Mouse (Mus musculus): ENCODE measurements around the gene Treh. TPM values are rescaled to one million over a fixed set of nuclear protein-coding genes. Genes with fewer than 3 reads are reported as not detected.

Treh gene
- polyA plus RNA-seq, 1 experiment, result 24.4 TPM

DNA sequence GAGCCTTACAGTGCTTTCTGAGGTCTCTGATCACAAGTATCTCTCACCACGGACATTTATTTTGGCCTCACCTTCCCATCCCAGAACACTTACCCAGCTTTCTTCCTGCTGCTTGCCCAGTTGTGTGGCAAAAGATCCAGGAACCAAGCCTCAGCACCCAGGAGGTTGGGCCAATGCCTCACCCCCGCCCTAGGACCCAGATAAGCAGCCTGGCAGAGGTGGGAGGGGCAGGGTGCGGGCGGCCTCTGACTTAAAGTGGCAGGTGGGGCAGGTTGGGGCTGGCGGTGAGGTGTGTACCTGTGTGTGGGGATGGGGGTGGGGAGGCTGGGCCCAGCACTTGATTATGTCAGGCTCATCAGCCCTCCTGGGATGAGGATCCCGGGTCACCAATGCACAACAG lies 40.0 kb downstream of the Treh start:
- peak; percentile 70 for DNase-seq (ENCODE audit: low read depth, low spot score)
- 37% methylated on average over 6 of the region's 6 CpGs for WGBS

DNA sequence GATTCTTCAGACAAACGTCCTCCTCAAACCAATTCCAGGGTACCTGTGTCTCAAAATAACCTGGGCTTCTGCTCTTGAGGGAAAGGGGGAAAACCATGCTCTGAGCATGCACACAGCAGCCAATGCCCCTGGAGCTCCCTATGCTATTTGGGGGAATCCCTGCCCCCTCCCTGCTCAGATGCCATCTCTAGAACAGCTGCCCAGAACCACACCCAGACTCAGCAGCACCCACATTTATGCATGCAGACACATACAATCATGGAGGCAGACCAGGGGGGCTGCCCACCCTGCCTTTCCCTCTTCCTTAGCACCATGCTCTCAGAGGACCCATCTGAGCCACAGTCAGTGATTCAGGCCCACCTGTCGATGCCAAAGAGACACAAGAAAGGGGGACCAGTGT lies 40.5 kb downstream of the Treh start:
- 53% methylated on average over 2 of the region's 2 CpGs for WGBS
- DNase-seq (ENCODE audit: low read depth, low spot score), result no peak

DNA sequence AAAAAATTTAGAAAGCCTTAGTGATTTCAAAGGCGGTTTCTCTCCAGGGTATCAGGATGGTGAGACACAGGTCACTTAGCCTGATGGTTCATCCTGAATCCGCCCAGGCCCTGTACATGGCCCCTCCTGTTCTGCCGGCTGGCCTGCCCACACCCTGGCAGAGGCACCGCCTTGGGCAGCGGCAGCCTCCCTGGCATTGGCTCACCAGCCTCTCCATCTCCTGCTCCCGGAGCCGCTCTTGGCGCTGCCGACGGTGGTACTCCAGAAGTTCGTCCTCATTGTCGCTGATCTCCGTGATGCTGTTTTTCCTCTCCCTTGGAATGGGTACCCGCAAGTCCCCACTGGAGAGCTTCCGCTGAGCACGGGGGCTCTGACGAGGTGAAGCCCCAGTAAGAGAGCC lies 42.1 kb downstream of the Treh start:
- WGBS, result 90% methylated on average over 17 of the region's 17 CpGs
- DNase-seq (ENCODE audit: low read depth, low spot score), result no peak

DNA sequence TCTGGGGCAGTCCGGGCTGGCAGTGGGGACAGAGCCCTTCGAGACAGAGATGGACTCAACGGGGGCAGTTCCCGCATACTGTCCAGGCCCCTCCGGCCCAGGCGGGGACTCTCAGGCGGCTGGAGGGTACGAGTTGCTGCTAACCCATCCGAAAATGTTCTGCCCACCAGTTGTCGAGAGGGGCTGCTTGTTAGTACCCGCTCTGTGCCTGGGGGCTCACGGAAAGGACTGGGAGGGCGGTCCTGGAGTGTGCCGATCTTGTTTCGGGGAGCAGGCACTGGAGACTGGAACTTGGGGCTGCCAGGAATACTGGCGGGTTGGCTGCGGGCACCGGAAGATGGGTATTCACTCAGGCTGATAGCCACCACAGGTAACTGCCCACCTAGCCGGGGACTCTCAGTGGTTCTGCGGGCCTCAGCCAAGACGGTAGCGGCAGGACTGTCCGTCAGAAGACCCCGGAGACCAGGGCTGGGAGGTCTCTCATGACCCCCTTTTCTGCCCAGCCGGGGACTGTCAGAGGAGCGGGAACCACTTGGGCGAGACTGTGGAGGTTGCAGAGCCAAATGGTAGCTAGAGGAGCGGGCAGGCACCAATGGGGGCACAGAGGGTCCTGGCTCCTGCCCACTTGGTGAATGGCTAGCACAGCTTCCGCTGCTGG lies 42.8 kb downstream of the Treh start:
- WGBS, result 97% methylated on average over 29 of the region's 29 CpGs
- DNase-seq (ENCODE audit: low read depth, low spot score), result no peak

DNA sequence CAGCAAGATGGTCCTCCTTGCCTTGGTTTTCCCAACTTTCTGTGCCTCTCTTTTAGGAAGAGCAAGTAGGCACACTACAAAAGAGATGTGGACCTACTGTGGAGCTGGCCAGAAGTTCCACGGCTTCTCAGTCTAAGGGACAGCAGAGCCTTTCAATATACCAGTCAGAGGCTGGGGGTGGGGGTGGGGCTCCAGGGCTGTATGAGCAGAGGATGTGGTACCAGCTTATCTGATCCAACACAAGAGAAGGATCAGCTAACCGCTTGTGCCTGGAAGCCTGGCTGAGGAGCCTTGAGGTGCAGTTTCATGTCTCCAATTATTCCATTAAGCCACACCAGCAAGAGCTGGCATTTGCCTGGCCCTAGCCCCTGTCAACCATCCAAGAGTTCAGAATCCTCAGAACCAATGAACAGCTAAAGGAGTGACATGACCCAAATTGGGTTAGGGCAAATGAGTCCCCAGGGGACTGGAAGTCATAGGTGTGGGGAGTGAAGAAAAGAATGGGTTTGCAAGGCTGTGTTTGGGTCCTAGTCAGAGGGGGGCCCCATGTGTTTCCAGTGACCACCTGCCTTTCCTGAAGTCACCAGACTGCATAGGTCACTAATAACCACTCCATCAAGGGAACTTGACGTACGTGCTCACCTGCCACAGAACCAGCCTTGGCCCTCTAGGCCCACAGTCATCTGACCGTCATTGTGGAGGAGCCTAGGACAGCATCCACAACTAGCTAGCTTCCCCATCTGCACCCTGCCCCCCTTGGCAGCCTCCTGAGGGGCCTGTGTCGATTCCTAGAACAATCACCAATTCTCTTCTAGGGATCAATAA lies 44.2 kb downstream of the Treh start:
- no peak for DNase-seq (ENCODE audit: low read depth, low spot score)
- WGBS, result 79% methylated on average over 6 of the region's 6 CpGs

DNA sequence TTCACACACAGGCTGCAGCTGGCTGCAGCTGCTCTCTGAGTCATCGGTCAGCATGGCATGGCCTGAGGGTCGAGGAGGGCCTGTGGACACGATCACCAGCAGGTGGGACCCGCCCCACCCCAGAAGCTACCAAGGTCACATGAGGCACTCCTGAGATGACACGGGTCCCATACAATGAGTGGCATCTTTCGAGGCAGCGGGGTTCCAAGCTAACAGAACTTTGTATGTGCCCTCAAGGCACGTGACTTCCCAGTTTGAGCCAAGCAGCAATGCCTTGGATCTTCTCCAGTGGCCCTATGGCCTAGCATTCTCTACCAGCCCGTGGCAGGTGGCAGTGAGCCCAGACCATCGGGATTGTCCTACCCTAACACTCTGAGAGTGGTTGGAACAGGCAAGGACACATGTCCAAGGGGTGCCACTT lies 44.8 kb downstream of the Treh start:
- no peak for DNase-seq (ENCODE audit: low read depth, low spot score)
- WGBS, result 39% methylated on average over 10 of the region's 10 CpGs

DNA sequence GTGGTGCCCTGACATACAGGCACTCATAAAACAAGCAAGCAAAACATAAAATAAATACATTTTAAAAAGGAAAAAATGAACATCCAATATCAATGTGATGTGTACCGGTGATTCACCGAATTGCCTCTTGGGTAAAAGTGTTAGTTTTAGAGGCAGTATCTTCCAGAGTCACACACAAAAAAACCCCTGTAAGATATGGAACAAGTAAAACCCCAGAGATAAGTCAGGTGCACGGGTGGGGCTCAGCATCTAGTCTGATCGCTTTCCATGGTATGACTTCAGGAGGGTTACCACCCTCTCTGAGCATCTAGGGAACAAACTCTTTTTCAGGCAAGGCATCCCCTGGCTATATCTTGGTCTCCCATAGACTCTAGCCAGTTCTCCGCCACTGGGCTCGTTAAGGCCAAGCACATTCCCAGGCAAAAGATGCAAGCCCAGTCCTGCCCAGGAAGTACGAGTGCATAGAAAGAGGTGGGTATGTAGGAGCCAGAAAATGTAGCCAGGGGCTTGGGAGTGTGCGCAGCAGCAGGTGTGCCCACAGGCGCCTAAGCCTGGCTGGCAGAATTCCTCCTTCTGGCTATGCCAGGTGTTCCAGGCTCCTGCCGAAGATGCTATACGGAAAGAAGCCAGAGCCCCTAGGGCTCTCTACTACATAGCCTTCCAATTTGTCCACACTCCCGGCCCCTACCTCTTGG lies 46.1 kb downstream of the Treh start:
- WGBS, result 78% methylated on average over 12 of the region's 12 CpGs

DNA sequence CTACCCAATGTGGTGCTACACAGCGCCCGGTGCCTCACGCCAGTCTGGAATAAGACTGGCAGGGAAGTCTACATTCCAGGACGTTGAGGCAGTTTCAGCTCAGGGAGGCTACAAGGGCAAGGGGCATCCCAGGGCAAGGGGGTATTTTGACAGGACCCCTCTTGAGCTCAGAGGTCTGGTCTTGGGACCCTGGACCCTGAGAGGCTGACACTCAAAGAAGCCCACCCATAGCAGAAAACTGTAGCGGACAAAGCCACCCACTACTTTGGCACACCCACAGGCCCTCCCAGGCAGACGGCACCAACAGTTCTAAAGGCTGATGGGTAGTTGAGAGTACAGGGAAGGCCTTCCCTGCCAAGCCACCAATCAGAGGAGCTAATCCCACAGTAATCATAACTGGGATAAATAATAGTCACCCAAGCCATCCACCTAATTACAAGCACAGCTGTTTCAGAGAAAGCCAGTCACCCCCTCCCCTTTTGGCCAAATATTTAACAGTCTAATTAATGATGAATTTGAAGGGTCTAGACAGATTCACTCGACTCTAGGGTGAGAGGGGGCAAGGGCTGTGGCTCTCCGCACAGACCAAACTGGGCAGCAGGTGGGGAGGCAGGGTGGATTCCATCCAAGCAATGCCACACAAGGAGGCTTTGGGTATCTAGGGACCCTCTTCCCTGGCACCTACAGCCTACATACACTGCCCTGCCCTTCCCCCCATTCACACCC lies 46.8 kb downstream of the Treh start:
- no peak for DNase-seq (ENCODE audit: low read depth, low spot score)
- WGBS, result 74% methylated on average over 8 of the region's 8 CpGs

More for the DNA sequence above, 46.1 kb downstream of the Treh start:
- DNase-seq (ENCODE audit: low read depth, low spot score), result no peak

DNA sequence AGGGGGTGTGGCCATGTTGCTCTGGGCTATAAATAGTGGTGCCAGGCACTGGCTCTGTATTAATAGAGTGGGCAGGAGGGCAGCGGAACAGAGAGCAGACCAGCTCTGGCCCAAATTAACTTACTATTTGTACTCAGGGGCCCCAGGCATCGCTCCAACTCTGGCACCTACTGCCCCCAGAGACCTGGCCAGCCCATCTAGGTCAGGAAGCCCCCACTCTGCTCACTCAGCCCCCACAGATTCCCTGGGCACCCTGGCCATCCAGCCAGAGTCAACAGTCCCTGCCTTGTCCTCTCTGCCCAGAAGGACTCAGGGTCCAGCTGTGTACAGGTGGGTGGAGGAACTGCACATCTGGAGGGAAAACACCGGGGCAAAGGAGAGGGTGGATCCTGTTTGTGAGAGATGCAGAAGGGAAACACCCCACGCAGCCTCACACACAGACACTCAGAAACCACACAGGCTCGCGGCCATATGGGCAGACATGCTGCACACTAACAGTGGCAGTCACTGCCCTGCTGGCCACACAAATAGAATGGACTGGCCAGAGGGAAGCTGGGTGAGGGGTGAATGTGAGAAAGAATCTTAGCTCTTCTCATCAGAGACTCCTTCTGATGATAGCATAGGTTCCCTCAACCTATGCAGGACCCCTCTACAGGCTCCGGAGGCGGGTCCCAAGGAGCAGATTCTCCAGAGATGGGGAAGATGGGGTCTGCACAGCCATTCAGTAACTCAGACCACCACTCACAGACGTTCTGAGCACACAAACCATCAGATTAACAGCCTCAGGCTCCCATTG lies 47.5 kb downstream of the Treh start:
- WGBS, result 15% methylated on average over 9 of the region's 9 CpGs
- no peak for DNase-seq (ENCODE audit: low read depth, low spot score)

DNA sequence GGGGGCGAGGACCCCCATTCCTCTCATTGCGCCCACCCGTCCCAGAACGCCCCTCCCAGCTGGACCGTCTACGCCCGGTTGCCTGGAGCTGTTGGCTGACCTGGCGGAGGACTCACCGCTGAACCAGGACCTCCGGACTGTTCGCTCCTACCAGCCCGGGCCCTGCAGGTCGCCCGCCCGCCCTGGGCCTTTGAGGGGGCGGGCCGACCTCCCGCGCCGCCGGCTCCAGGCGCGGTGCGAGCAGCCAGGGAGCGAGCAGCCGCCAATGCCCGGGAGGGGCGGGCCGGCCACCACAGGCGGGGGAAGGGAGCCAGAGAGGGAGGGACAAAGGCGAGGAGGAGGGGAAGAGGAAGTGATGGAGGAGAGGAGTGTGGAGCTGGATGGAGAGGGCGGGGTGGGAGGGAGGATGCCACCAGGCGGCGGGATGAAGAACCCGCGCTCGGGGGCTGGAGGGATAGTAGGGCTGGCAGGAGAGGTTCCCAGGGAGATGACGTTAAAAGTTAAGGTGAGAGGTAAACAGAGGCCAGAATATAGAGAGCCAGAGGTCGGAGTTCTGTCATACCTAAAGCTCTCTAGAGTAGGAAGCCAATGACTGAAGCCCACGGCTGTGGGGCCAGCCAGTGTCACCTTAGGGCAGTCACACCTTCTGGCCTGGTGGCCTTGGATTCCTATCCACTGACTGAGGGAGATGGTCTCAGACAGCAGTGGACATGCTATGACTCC lies 48.3 kb downstream of the Treh start:
- peak; percentile 59 for DNase-seq (ENCODE audit: low read depth, low spot score)
- 4% methylated on average over 40 of the region's 40 CpGs for WGBS

DNA sequence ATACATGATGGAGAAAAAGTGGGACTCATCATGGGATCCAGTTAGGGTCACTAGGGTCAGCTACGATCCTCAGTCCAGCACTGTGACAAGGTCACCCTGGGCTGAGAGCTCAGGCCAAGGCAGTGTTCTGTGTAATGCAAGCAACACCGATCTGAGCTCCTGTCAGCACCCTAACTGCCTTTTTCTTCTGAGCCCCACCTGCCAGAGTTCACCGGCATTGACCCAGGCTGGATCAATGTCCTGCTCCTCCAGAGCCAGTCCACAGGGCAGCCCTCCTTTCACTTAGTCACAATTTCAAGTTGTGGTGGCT lies 48.8 kb downstream of the Treh start:
- no peak for DNase-seq (ENCODE audit: low read depth, low spot score)
- 83% methylated on average over 3 of the region's 3 CpGs for WGBS

DNA sequence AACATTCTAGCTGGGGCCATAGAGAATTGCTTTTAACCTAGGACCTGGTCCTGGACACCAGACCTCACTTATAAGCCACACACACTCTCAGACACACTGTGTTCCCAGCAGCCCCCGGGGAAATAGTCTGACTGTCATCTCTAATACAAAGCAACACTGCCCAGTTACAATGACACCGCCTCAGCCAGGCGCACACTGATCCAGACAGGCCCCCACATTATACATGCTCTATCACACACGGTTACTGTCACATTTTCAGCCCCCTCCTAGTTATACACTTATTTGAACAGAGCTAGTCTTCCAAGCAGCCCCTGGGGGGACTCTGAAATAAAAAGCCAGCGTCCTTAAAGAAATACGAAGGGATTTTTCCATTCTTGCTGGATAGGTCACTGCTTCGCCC lies 49.5 kb downstream of the Treh start:
- WGBS, result 69% methylated on average over 7 of the region's 7 CpGs
- no peak for DNase-seq (ENCODE audit: low read depth, low spot score)

DNA sequence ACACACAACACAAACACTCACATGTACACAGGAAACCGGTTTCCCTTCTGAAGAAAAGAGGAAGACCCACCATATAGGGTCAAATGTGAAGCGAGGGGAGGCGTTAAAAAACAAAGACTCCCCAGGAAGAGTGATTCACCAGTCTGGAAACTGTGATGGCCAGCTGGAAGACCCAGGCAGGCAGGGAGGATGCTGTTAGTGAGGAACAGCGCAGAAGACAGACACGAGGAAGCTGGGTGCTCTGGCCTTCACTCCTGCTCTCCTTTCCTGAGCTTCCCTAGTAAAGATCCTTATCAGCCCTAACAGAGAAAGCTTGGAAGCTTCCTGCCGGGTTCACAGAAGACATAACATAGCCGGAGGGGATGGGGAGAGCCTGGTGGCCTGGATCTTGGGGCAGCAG lies 50.0 kb downstream of the Treh start:
- DNase-seq (ENCODE audit: low read depth, low spot score), result no peak
- WGBS, result 41% methylated on average over 7 of the region's 7 CpGs

DNA sequence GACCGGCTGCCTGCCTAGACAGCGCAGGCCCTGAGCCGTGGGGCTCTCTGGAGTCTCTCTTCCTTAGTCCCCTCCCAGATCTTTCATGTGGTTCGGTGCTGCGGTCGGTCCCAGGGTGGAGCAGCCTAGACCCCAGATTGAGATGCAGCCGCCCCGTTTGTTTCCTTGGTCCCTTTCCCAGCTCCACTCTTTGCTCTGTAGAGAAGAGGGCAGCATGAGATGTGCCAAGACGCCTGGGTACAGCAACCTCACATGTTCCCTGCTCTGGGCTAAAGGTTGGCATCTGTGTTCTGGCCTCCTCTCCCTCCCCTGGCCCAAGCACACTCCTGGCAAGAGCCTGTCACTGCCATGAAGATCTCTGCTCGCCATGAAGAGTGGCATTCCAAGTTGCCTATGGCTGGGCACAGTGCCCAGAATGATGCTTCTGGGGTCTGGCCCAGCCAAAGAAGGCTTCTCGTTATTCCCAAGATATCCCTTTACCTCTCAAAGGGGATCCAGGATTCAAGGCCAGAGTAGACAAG lies 50.5 kb downstream of the Treh start:
- no peak for DNase-seq (ENCODE audit: low read depth, low spot score)

DNA sequence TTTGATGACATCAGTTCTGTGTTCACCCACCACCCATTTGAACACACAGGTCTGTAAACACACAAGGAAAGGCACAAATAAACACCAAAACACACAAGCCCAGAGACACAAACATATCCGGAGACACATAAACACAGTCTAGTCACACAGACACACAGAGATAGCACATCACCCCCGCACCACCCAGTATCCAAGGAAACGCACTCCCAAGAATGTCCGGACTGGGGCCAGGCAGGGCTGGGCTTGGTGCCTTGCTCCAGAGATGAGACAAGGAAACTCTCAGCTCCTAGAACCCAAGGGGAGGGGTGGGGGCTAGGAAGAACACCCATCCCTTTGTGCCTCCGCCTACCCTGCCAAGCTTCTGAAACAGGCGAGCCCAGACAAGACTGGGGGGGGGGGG lies 51.2 kb downstream of the Treh start:
- WGBS, result 66% methylated on average over 6 of the region's 6 CpGs
- no peak for DNase-seq (ENCODE audit: low read depth, low spot score)

More for the DNA sequence above, 50.5 kb downstream of the Treh start:
- 64% methylated on average over 11 of the region's 11 CpGs for WGBS

DNA sequence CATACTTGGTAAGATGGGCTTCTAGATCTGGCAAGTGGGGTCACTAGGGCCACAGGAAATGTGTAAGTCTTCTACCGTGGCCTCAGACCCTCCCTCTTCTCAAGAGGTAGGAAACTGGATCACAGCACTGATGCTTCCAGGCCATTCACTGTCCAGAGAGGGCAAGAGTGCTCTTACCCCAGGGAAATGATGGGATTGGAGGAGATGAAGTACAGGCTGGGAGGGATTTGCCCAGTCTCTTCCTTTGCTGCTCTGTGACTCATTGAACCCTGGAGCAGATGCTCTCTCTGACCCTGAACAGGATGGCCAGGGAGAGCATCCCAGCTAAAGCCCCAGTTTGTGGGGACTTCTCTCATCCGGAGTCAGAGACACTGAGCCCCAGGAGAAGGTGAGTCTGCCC lies 51.6 kb downstream of the Treh start:
- WGBS, result 60% methylated on average over 2 of the region's 2 CpGs
- DNase-seq (ENCODE audit: low read depth, low spot score), result no peak

DNA sequence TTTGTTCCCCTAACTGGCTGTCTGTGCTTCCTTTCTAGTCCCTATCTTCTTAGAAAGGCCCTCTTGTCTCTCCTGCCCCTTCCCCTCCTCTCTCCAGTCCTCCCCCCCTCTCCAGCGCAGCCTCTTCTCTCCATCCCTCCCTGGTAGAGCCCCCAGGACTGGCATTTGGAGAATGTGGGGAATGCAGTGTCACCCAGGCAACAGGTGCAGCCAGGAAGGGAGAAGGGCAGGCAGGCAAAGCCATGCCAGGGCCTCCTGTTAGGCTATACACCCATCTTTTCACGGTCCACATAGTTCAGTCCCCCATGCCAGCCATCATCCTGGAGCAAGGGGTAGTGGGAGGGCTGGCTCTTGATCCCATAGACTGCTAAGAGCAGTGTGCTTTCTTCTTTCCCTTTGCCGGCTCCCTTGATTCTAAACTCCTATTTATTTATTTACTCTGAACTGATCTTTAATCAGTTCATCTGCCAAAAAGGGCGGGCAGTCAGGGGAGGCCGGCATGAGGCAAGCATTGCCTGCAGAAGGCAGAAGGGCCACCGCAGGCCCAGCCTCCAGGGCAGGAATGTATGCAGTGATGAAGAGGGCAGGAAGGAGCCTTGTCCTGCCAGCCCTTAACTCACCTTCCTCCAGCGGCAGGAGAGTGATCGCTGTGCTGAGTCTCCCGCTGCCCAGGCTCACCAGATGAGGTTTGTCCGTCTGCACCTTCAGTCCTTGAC lies 53.6 kb downstream of the Treh start:
- WGBS, result 50% methylated on average over 10 of the region's 10 CpGs
- no peak for DNase-seq (ENCODE audit: low read depth, low spot score)

DNA sequence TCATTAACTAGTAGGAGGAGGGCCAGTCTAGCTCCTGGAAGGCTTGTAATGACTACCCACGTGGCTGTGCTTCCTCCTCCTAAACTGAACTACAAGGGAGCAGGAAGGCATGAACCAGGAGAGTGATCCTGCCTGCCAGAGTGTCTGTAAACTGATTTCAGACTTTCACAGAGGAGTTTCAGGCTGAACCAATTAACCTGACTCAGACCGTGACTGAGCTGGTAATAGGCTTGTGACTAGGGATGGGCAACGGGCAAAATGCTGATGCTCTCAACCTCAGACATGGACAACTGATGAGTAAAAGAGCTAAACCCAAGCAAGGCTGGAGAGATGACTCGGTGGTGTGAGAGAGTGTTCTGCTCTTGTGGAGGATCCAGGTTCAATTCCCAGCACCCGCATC lies 54.4 kb downstream of the Treh start:
- DNase-seq (ENCODE audit: low read depth, low spot score), result no peak
- 74% methylated on average over 5 of the region's 5 CpGs for WGBS
